Mouse (Mus musculus) embryo, embryonic 10.5 days (tissue): ENCODE results near the gene Fkbp10.

Source experiments
- DNase-seq: peaks from one replicate; pipeline ENCODE4 v3.0.0-alpha.2; 2015; ENCODE audit warnings: low spot score

Fkbp10 gene

GRCm38 (mm10) chr11:100472197-100472934, 56.9 kb downstream of the Fkbp10 start, which contains the start of gene Klhl11:
Klhl11 (minus strand) TSS chr11:100472741.
- peak; percentile 95 for DNase-seq

- DNase-seq = no peak
Measured at GRCm38 (mm10) chr11:100472935-100473295, 57.4 kb downstream of the Fkbp10 start.
